Mouse (Mus musculus) Patski (cell line): ENCODE measurements around the gene Cd300ld5. TPM values are rescaled to one million over a fixed set of nuclear protein-coding genes. Genes with fewer than 3 reads are reported as not detected.

ENCODE experiments used
- ATAC-seq: fragments of 100-300 bp; one replicate; pipeline ENCODE4 v1.8.0; 2021
- CTCF ChIA-PET: fragments of 350-600 bp; sonication (Branson Sonifier 250); formaldehyde crosslinking; loops from one replicate; lab custom pipeline; 2022; ENCODE audit warnings: inconsistent platforms; lab: Charles Lee
- POLR2A ChIA-PET: fragments of 350-600 bp; sonication (Branson Sonifier 250); formaldehyde crosslinking; loops from one replicate; lab custom pipeline; 2022; ENCODE audit warnings: antibody characterized with exemption, inconsistent platforms; lab: Charles Lee
- DNase-seq: peaks from one replicate; pipeline ENCODE4 v3.0.0-alpha.2; 2011; ENCODE audit warnings: low read depth, low spot score
- H3K27me3 ChIP-seq: fragments of 371-371 bp; one replicate; pipeline ENCODE4 v1.5.1; 2021
- CTCF ChIP-seq: fragments of 100-300 bp; IDR thresholded peaks from one replicate; pipeline ENCODE4 v1.5.1; 2021
- in situ Hi-C: fragments of 300-500 bp; cut with MboI; formaldehyde crosslinking; loops from 3 replicates; pipeline ENCODE4 v1.11.1; 2018; ENCODE audit warnings: low pct_unique_long_range_greater_than_20kb, mixed read lengths
- polyA plus RNA-seq: library from polyadenylated mRNA; unstranded; gene quantifications from one replicate; pipeline ENCODE4 v1.2.3, GENCODE M21; 2021

The Cd300ld5 gene
- polyA plus RNA-seq, 1 experiment from 2014 or later = not detected

- in situ Hi-C loops = no loop called here
- DNase-seq (no peak), ATAC-seq (no peak)
- TF ChIP-seq CTCF = no peak
- POLR2A ChIA-PET = no interaction called here
- no peaks in the 10 kb centered on the region for H3K27me3 ChIP-seq
- CTCF ChIA-PET = interaction anchor here (1.3 to 1.4 kb wide), 2 partner anchors 77 to 262 kb away, joined by 3 to 4 read pairs; no protein-coding TSS in a partner anchor
These were observed 38.3 kb upstream of the Cd300ld5 start for GRCm38 (mm10) chr11:115075859-115076258.

- DNase-seq (no peak), ATAC-seq (no peak)
- ChIA-PET CTCF (interaction anchor here (1.3 kb wide), 1 partner anchor 261 kb away, joined by 4 read pairs; no protein-coding TSS in a partner anchor), POLR2A (no interaction called here)
- in situ Hi-C loops = no loop called here
- no peaks in the 10 kb centered on the region for H3K27me3 ChIP-seq
- TF ChIP-seq CTCF = no peak
These were observed 37.8 kb upstream of the Cd300ld5 start for GRCm38 (mm10) chr11:115075407-115075806.

- in situ Hi-C loops = loop anchor here (25.0 kb wide), 1 partner anchor 286 kb away; the partner anchor contains the start of genes Btbd17 and Gpr142
- no peak for ATAC-seq
- TF ChIP-seq CTCF = no peak
These were observed 35.4 kb upstream of the Cd300ld5 start for GRCm38 (mm10) chr11:115073002-115073401.

GRCm38 (mm10) chr11:115071631-115072294 is 34.2 kb upstream of the Cd300ld5 start:
- peak; percentile 83 for ATAC-seq
- ChIA-PET CTCF (interaction anchor here (1.3 kb wide), 1 partner anchor 12 kb away, joined by 3 read pairs; no protein-coding TSS in a partner anchor), POLR2A (interaction anchor here (0.6 kb wide), 1 partner anchor 23 kb away, joined by 3 read pairs; no protein-coding TSS in a partner anchor)
- DNase-seq = peak; percentile 64
- H3K27me3 ChIP-seq = no peaks in the 10 kb centered on the region
- in situ Hi-C loops = loop anchor here (25.0 kb wide), 1 partner anchor 284 kb away; the partner anchor contains the start of genes Btbd17 and Gpr142
- no peak for TF ChIP-seq CTCF

More at GRCm38 (mm10) chr11:115073002-115073401, 35.4 kb upstream of the Cd300ld5 start:
- no peaks in the 10 kb centered on the region for H3K27me3 ChIP-seq
- no peak for DNase-seq
- CTCF ChIA-PET = no interaction called here
- POLR2A ChIA-PET = no interaction called here

- DNase-seq (no peak), ATAC-seq (no peak)
These were observed 33.5 kb upstream of the Cd300ld5 start for GRCm38 (mm10) chr11:115071015-115071551.

GRCm38 (mm10) chr11:115066768-115067167 is 29.2 kb upstream of the Cd300ld5 start:
- ChIA-PET POLR2A (interaction anchor here (0.6 kb wide), 1 partner anchor 36 kb away, joined by 5 read pairs; no protein-coding TSS in a partner anchor), CTCF (no interaction called here)
- H3K27me3 ChIP-seq = no peaks in the 10 kb centered on the region
- in situ Hi-C loops = loop anchor here (25.0 kb wide), 1 partner anchor 279 kb away; the partner anchor contains the start of genes Btbd17 and Gpr142
- TF ChIP-seq CTCF = peak; percentile 40
- ATAC-seq = no peak
- no peak for DNase-seq

More at GRCm38 (mm10) chr11:115071015-115071551, 33.5 kb upstream of the Cd300ld5 start:
- no peak for TF ChIP-seq CTCF
- ChIA-PET CTCF (interaction anchor here (1.3 kb wide), 1 partner anchor 13 kb away, joined by 3 read pairs; no protein-coding TSS in a partner anchor), POLR2A (interaction anchor here (0.6 kb wide), 1 partner anchor 22 kb away, joined by 3 read pairs; no protein-coding TSS in a partner anchor)
- in situ Hi-C loops = loop anchor here (25.0 kb wide), 1 partner anchor 284 kb away; the partner anchor contains the start of genes Btbd17 and Gpr142
- no peaks in the 10 kb centered on the region for H3K27me3 ChIP-seq

GRCm38 (mm10) chr11:115062077-115062476 is 24.5 kb upstream of the Cd300ld5 start, which contains the start of gene Cd300e:
TSS of gene Cd300e (minus strand) at chr11:115062177.
- in situ Hi-C loops = loop anchor here (25.0 kb wide), 1 partner anchor 275 kb away; the partner anchor contains the start of genes Btbd17 and Gpr142
- no peak for DNase-seq
- no peak for ATAC-seq
- POLR2A ChIA-PET = no interaction called here
- CTCF ChIA-PET = no interaction called here
- TF ChIP-seq CTCF = no peak
- no peaks in the 10 kb centered on the region for H3K27me3 ChIP-seq

- POLR2A ChIA-PET = no interaction called here
- in situ Hi-C loops = loop anchor here (25.0 kb wide), 1 partner anchor 272 kb away; the partner anchor contains the start of genes Btbd17 and Gpr142
- CTCF ChIA-PET = no interaction called here
- no peak for DNase-seq
- no peak for ATAC-seq
- H3K27me3 ChIP-seq = no peaks in the 10 kb centered on the region
- no peak for TF ChIP-seq CTCF
These were observed 22.2 kb upstream of the Cd300ld5 start for GRCm38 (mm10) chr11:115059797-115060196.

- ATAC-seq (no peak), DNase-seq (no peak)
- in situ Hi-C loops = loop anchor here (25.0 kb wide), 1 partner anchor 271 kb away; the partner anchor contains the start of genes Btbd17 and Gpr142
- POLR2A ChIA-PET = no interaction called here
- no peaks in the 10 kb centered on the region for H3K27me3 ChIP-seq
- no peak for TF ChIP-seq CTCF
- CTCF ChIA-PET = no interaction called here
These were observed 21.1 kb upstream of the Cd300ld5 start for GRCm38 (mm10) chr11:115058701-115059100.

GRCm38 (mm10) chr11:115054537-115054936 is 17.0 kb upstream of the Cd300ld5 start:
- no peak for TF ChIP-seq CTCF
- DNase-seq = no peak
- H3K27me3 ChIP-seq = no peaks in the 10 kb centered on the region
- ATAC-seq = no peak
- in situ Hi-C loops = loop anchor here (25.0 kb wide), 1 partner anchor 267 kb away; the partner anchor contains the start of genes Btbd17 and Gpr142
- ChIA-PET CTCF (no interaction called here), POLR2A (no interaction called here)
